Mouse (Mus musculus) neural tube, embryonic 11.5 days (tissue): Measurements from ENCODE around the gene Ss18l1. TPM values are rescaled to one million over a fixed set of nuclear protein-coding genes. Genes with fewer than 3 reads are reported as not detected.
A peak's percentile ranks its signal among the peaks of the same experiment; 100 is the strongest.

ENCODE experiments used
- ATAC-seq: fragments of 200-750 bp; cut with Nextera tagmentation; 2 replicates; pipeline ENCODE4 v1.8.0; 2017; ENCODE audit warnings: moderate number of reproducible peaks, mild to moderate bottlenecking, moderate TSS enrichment, moderate library complexity; ENCODE audit not compliant: insufficient read depth, low FRiP score, low TSS enrichment
- DNase-seq: peaks from one replicate; pipeline ENCODE4 v3.0.0-alpha.2; 2015; ENCODE audit warnings: low spot score
- H3K27ac ChIP-seq: fragments of 300-500 bp; sonication (generic); 2 replicates; pipeline ENCODE4 v1.5.1; 2014; ENCODE audit warnings: low read depth, mild to moderate bottlenecking, low read length
- H3K27me3 ChIP-seq: fragments of 300-500 bp; sonication (generic); 2 replicates; pipeline ENCODE4 v1.6.1; 2014; ENCODE audit warnings: mild to moderate bottlenecking, low read length, mixed read lengths; ENCODE audit not compliant: control insufficient read depth, insufficient read depth
- H3K36me3 ChIP-seq: fragments of 300-500 bp; sonication (generic); 2 replicates; pipeline ENCODE4 v1.6.1; 2014; ENCODE audit warnings: mild to moderate bottlenecking, low read length, moderate library complexity, mixed read lengths; ENCODE audit not compliant: control insufficient read depth, insufficient read depth
- H3K4me1 ChIP-seq: fragments of 300-500 bp; sonication (generic); 2 replicates; pipeline ENCODE4 v1.6.1; 2014; ENCODE audit warnings: low read length, mixed read lengths; ENCODE audit not compliant: control insufficient read depth, insufficient read depth
- H3K4me2 ChIP-seq: fragments of 300-500 bp; sonication (generic); 2 replicates; pipeline ENCODE4 v1.6.1; 2014; ENCODE audit warnings: low read depth, mild to moderate bottlenecking, moderate library complexity
- H3K4me3 ChIP-seq: fragments of 300-500 bp; sonication (generic); 2 replicates; pipeline ENCODE4 v1.5.1; 2014; ENCODE audit warnings: low read depth, low read length
- H3K9ac ChIP-seq: fragments of 300-500 bp; sonication (generic); 2 replicates; pipeline ENCODE4 v1.6.1; 2014; ENCODE audit warnings: mild to moderate bottlenecking, low read length
- H3K9me3 ChIP-seq: fragments of 300-500 bp; sonication (generic); 2 replicates; pipeline ENCODE4 v1.6.1; 2016; ENCODE audit warnings: low read length; ENCODE audit not compliant: control insufficient read depth
- WGBS: fragments of 180-500 bp; shearing (Covaris S2); extraction: QIAGEN DNeasy Blood & Tissue Kit; methylation state at CpG from one replicate; pipeline ENCODE4 v1.1.7; 2014; 5-methylcytosine and 5-hydroxymethylcytosine counted together
- polyA plus RNA-seq: library from polyadenylated mRNA; unstranded; fragments of >200 nt; fragmentation: Nextera tagmentation; extraction: Ambion mirVana; gene quantifications from 2 replicates; pipeline ENCODE4 v1.2.1, GENCODE M21; 2014

The Ss18l1 gene
- 19.2 and 20.9 TPM in 2 replicates for polyA plus RNA-seq

DNA sequence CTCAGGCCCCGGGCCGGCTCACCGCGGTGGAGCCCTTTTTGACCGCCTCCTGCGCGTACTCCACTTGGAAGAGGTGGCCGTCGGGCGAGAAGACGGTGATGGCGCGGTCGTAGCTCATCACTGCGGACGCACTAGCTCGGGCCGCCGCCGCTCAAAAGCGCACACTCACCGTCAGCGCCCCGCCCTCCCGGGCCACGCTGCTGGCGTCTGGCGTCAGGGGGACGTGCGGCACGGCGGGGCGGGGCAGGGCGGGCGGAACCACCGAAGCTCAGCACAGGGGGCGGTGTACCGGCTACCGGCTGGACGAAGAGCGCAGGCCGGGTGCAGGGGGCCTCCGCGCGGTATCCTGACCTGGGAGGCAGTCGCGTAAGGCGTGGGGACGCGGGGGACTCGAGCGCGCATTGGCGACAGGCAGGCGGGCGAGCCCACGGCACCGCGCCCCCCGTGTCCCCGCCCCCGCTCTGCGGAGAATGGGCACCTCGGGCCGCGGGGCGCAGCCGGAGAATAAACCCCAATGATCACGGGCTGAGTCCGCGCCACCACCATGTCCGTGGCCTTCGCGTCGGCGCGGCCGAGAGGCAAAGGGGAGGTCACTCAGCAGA, at the start of gene Ss18l1, which contains the start of gene Psma7:
TSS of gene Ss18l1 (plus strand) at position 254 of the 602 bp plus-strand sequence.
TSS of gene Psma7 (minus strand) at position 178 of the 602 bp plus-strand sequence.
- H3K27ac ChIP-seq, result peak within 1 kb of the TSS; percentile 77
- peak; percentile 92 for ATAC-seq
- 0% methylated on average over 69 of the region's 78 CpGs for whole genome bisulfite sequencing

DNA sequence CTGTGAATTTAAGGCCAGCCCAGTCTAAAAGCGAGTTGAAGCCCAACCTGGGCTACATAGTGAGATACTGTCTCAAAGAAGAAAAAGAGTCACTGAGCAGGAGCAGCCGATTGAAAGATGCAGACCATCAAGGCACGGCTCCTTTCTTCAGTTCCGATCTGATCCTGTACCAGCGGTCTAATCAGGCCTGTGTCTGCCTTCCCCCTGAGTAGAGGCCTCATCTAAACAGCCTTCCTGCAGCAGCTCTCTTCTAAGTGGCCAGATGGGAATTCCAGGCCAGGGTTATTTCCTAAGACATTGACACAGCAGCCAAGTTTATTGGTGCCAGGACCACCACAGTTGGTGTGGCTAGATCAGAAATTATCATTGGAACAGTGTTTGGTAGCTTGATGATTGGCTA, 49.2 kb upstream of the Ss18l1 start:
- Histone ChIP-seq H3K4me2 (no peak overlapping the region), H3K9ac (no peak overlapping the region)
- DNase-seq, result no peak

More for the DNA sequence above, at the start of gene Ss18l1, which contains the start of gene Psma7:
- Histone ChIP-seq H3K4me1 (peaks cover 24% of the 10 kb centered on the region), H3K4me3 (peak within 1 kb of the TSS; percentile 98), H3K4me2 (peak within 1 kb of the TSS; percentile 82), H3K36me3 (peaks cover 8% of the 10 kb centered on the region), H3K9ac (peak within 1 kb of the TSS; percentile 69), H3K9me3 (no peaks in the 10 kb centered on the region), H3K27me3 (no peaks in the 10 kb centered on the region)
- peak; percentile 95 for DNase-seq

DNA sequence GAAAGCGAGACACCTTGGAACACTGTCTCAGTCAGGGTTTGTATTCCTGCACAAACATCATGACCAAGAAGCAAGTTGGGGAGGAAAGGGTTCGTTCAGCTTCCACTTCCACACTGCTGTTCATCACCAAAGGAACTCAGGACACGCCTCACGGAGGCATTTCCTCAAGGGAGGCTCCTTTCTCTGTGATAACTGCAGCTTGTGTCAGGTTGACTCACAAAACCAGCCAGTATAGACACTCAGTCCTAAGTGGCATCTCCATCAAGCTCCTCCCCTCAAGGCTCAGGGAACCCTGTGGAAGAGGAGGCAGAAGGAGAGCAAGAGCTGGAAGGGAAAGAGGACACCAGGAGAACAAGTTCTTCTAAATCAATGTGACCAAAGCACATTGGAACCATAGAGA, 43.9 kb upstream of the Ss18l1 start:
- no peak overlapping the region for H3K27ac ChIP-seq
- no peaks in the 10 kb centered on the region for H3K9me3 ChIP-seq
- no peak for ATAC-seq
- WGBS, result 88% methylated on average over 4 of the region's 4 CpGs
- no peaks in the 10 kb centered on the region for H3K36me3 ChIP-seq
- no peak overlapping the region for H3K4me3 ChIP-seq
- no peak for DNase-seq
- no peaks in the 10 kb centered on the region for H3K4me1 ChIP-seq
- H3K4me2 ChIP-seq, result no peak overlapping the region
- H3K27me3 ChIP-seq, result no peaks in the 10 kb centered on the region
- no peak overlapping the region for H3K9ac ChIP-seq

More for the DNA sequence above, 49.2 kb upstream of the Ss18l1 start:
- no peak for ATAC-seq
- Histone ChIP-seq H3K4me1 (no peaks in the 10 kb centered on the region), H3K4me3 (no peak overlapping the region), H3K27ac (no peak overlapping the region), H3K9me3 (no peaks in the 10 kb centered on the region), H3K27me3 (no peaks in the 10 kb centered on the region), H3K36me3 (no peaks in the 10 kb centered on the region)
- 77% methylated on average over 5 of the region's 5 CpGs for WGBS

DNA sequence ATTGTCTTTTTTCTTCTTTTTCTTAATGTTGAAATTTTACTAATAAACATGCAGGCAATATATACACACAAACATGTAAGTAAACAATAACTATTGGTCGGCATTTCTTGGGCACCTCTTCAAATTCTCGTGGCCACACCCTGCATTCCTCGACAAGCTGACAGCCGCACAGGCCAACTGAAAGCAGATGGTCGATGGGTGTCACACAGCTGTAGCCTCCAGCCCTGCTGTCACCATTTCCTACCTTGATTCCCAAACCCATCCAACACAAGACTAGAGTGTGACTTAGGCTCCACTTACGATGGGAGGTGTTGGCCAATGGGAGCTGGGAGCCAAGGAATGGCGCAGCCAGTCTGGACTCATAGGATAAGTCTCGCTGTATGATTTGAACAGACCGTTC, 40.7 kb upstream of the Ss18l1 start:
- H3K36me3 ChIP-seq, result no peaks in the 10 kb centered on the region
- H3K27me3 ChIP-seq, result no peaks in the 10 kb centered on the region
- H3K27ac ChIP-seq, result no peak overlapping the region
- DNase-seq (no peak), ATAC-seq (no peak)
- no peak overlapping the region for H3K9ac ChIP-seq
- WGBS, result 89% methylated on average over 9 of the region's 9 CpGs
- no peak overlapping the region for H3K4me3 ChIP-seq
- H3K4me2 ChIP-seq, result no peak overlapping the region
- no peaks in the 10 kb centered on the region for H3K4me1 ChIP-seq
- no peaks in the 10 kb centered on the region for H3K9me3 ChIP-seq

DNA sequence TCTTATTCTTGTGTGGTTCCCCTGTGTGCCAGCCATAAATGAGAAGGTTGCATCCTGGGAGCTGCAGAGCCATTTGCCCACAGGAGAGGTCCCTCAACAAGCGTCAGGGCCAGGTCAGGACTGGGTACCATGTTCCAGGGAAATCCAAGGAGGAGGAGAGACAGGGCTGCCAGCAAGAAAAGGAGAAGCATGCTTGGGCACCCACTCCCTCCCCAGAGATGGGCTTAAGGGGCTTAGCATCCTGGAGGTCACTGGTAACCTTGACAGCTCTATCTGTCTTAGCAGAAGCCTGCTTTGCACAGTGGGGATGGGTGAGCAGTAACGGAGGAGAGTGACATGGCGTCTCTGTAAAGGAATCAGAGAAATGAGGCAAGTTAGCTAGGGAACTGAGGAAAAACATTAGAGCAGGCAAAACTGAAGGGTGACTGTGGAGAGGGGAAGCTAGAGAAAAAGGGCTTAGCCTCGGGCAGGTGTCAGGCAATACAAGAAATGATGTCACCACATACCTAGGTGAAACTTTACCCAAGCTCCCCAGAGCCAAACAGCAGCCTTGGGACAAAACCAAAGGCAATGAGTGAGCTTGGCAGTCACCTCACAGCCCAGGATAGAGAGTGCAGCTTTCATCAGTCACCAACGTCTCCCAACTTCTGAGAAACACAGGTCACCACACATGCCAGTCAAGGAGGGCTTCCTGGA, 36.5 kb upstream of the Ss18l1 start:
- Histone ChIP-seq H3K4me2 (no peak overlapping the region), H3K36me3 (no peaks in the 10 kb centered on the region), H3K4me3 (no peak overlapping the region), H3K9ac (no peak overlapping the region), H3K27me3 (no peaks in the 10 kb centered on the region), H3K9me3 (no peaks in the 10 kb centered on the region), H3K27ac (no peak overlapping the region), H3K4me1 (no peaks in the 10 kb centered on the region)
- ATAC-seq, result no peak
- DNase-seq, result no peak
- 66% methylated on average over 5 of the region's 5 CpGs for WGBS

DNA sequence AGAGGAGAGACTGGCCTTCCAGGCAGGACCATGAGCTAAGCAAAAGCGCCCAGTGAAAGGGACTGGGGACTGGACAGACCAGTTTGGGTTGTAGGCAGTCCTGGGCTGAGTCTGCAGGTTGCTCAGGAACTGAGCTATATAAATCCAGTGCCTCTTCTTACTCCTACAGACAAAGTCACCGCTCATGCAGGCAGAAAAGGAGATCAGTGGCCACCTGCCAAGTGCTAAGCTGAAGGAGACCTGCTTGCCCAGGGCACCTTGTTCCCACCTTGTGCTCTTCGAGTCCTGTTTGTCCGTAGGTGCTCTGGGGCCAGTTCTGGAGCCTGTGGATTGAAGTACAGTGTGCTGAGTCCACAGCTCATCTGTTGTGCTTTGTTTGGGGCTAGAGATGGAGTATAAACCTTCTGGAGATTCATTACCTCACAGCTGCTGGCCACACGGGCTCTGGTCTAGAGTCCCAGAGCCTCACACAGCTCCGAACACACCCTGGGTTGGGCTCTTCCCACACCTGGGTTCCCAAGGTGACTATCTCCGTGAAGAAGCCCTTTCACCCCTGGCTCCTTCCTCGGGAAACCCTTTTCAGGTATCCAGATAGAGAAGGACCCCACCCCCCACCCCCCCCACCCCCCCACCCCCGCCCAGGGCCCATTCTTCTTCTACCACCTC, 35.8 kb upstream of the Ss18l1 start:
- Histone ChIP-seq H3K4me1 (no peaks in the 10 kb centered on the region), H3K9me3 (no peaks in the 10 kb centered on the region), H3K4me2 (no peak overlapping the region), H3K4me3 (no peak overlapping the region), H3K27ac (no peak overlapping the region), H3K27me3 (no peaks in the 10 kb centered on the region), H3K9ac (no peak overlapping the region), H3K36me3 (no peaks in the 10 kb centered on the region)
- 62% methylated on average over 8 of the region's 9 CpGs for WGBS
- ATAC-seq (no peak), DNase-seq (no peak)

DNA sequence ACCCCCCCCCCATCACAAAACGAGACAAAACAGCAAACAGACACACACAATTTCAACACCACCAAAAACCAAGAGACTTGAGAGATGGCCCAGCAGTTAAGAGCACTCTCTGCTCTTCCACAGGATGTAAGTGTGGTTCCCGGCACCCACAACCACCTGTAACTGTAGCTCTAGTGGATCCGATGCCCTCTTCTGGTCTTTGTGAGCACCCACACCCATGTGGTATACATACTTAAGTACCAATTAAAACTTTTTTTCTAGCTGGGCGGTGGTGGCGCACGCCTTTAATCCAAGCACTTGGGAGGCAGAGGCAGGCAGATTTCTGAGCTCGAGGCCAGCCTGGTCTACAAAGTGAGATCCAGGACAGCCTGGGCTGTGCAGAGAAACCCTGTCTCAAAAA, 31.6 kb upstream of the Ss18l1 start:
- ATAC-seq, result no peak
- 89% methylated on average over 7 of the region's 7 CpGs for WGBS
- Histone ChIP-seq H3K9me3 (no peaks in the 10 kb centered on the region), H3K36me3 (no peaks in the 10 kb centered on the region), H3K27me3 (no peaks in the 10 kb centered on the region), H3K4me3 (no peak overlapping the region), H3K9ac (no peak overlapping the region), H3K4me2 (no peak overlapping the region), H3K4me1 (no peaks in the 10 kb centered on the region), H3K27ac (no peak overlapping the region)
- no peak for DNase-seq

DNA sequence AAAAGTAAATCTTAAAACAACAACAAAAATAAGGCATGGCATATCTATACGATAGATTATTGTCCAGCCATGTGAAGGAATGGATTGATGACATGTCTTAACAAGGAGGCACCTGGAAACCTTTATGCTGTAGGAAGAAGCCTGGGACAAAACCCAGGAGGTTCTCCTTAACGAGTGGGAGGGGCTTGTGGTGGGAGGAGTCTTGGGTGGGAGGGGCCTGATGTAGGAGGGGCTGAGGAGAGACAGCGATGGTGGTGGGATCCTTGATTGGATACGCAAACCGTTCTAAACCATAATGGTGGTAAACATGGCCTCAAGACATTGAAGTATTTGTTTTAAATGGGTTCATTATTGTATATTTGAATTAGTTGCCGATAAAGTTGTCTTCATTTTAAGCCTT, 30.9 kb upstream of the Ss18l1 start:
- no peak overlapping the region for H3K9ac ChIP-seq
- H3K27ac ChIP-seq, result no peak overlapping the region
- no peaks in the 10 kb centered on the region for H3K9me3 ChIP-seq
- DNase-seq (no peak), ATAC-seq (no peak)
- H3K4me3 ChIP-seq, result no peak overlapping the region
- no peaks in the 10 kb centered on the region for H3K27me3 ChIP-seq
- no peaks in the 10 kb centered on the region for H3K36me3 ChIP-seq
- no peak overlapping the region for H3K4me2 ChIP-seq
- no peaks in the 10 kb centered on the region for H3K4me1 ChIP-seq
- WGBS, result 84% methylated on average over 6 of the region's 6 CpGs
